Mouse (Mus musculus): Measurements from ENCODE around the gene Gdpd2.

The Gdpd2 gene

GRCm38 (mm10) chrX:100777655-100778234 lies 48.1 kb downstream of the Gdpd2 start:
- DNase-seq (ENCODE audit: low spot score in 2 of 2), result no peak

- DNase-seq (ENCODE audit: low spot score in 2 of 2), result no peak
Observed at GRCm38 (mm10) chrX:100778397-100778796, 48.7 kb downstream of the Gdpd2 start.
